Comparison of ENCODE assay signal across 8 mouse cellular contexts in genomic region chrX:50614367-50614766, GRCm38 (mm10).
DNase-seq lines count a peak whose midpoint lies in the region; ATAC-seq and TF ChIP-seq lines count a peak whose summit lies in the region.
"Not testable (repeated sequence)": the region's sequence is repeated elsewhere in the genome, so short reads cannot be mapped to it uniquely, and the experiment has no call there.

No protein-coding gene starts in this region.

- WGBS in embryonic facial prominence, embryonic 13.5 days, result 69% methylated on average over 6 of the region's 6 CpGs
- WGBS in heart, adult 2 months, result 69% methylated on average over 6 of the region's 6 CpGs
- WGBS in hindbrain, embryonic 15.5 days, result 70% methylated on average over 6 of the region's 6 CpGs
- 65% methylated on average over 6 of the region's 6 CpGs for WGBS in limb, embryonic 12.5 days
- WGBS in neural tube, embryonic 13.5 days, result 72% methylated on average over 6 of the region's 6 CpGs

- DNase-seq in Patski (ENCODE audit: low read depth, low spot score), result not testable (repeated sequence)
- DNase-seq in heart, adult 2 months, result peak in 1 of 2 experiments; percentile 85
- DNase-seq in lung, postnatal 10 days, result peak; percentile 24
- DNase-seq in thymus, postnatal 0 days (ENCODE audit: low spot score), result peak; percentile 63

- TF ChIP-seq EP300 in heart, adult 2 months (IDR thresholded peaks at IDR 0.05; ENCODE audit: insufficient read depth, low read depth, low read length), result not testable (repeated sequence)

- peak overlapping the region; percentile 24; the same call in 1 of the 2 replicates for H3K4me3 ChIP-seq in embryonic facial prominence, embryonic 13.5 days
- peak overlapping the region; percentile 45 for H3K4me3 ChIP-seq in heart, adult 2 months
- peak overlapping the region; percentile 22 for H3K4me3 ChIP-seq in hindbrain, embryonic 15.5 days
- H3K4me3 ChIP-seq in limb, embryonic 12.5 days (replicated peaks), result 0 out of 2 replicates have a peak overlapping the region, but pooled peaks have one; percentile 15
- H3K4me3 ChIP-seq in neural tube, embryonic 13.5 days, result peak overlapping the region; percentile 21

- in situ Hi-C loops in Patski (cut with MboI; ENCODE audit: low pct_unique_long_range_greater_than_20kb), result not testable (repeated sequence)

- POLR2A ChIA-PET in Patski (lab: Charles Lee), result not testable (repeated sequence)

- not testable (repeated sequence) for ATAC-seq in Patski; embryonic facial prominence, embryonic 13.5 days (ENCODE audit: insufficient number of reproducible peaks, insufficient read depth, low FRiP score, low TSS enrichment, low read depth); hindbrain, embryonic 15.5 days (ENCODE audit: low FRiP score, low read depth); limb, embryonic 12.5 days (ENCODE audit: insufficient number of reproducible peaks, insufficient read depth, low FRiP score, low TSS enrichment, low read depth); neural tube, embryonic 13.5 days (ENCODE audit: low read depth)

- not testable (repeated sequence) for H3K79me2 ChIP-seq in heart, adult 2 months (replicated peaks; ENCODE audit: control insufficient read depth, insufficient read depth, low read length)

- CTCF ChIA-PET in Patski (lab: Charles Lee), result not testable (repeated sequence)

- H3K36me3 ChIP-seq in embryonic facial prominence, embryonic 13.5 days; heart, adult 2 months (ENCODE audit: control insufficient read depth, insufficient read depth, low read length); hindbrain, embryonic 15.5 days; neural tube, embryonic 13.5 days: not testable (repeated sequence)
- peaks cover 15% of the 10 kb centered on the region; the same call in 1 of the 2 replicates for H3K36me3 ChIP-seq in limb, embryonic 12.5 days

- H3K9ac ChIP-seq in embryonic facial prominence, embryonic 13.5 days; heart, adult 2 months (ENCODE audit: low read depth, low read length); hindbrain, embryonic 15.5 days; limb, embryonic 12.5 days (replicated peaks); neural tube, embryonic 13.5 days: not testable (repeated sequence)

- peak overlapping the region; percentile 39; the same call in 1 of the 2 replicates for H3K4me2 ChIP-seq in embryonic facial prominence, embryonic 13.5 days
- H3K4me2 ChIP-seq in hindbrain, embryonic 15.5 days, result peak overlapping the region; percentile 40
- not testable (repeated sequence) for H3K4me2 ChIP-seq in limb, embryonic 12.5 days
- H3K4me2 ChIP-seq in neural tube, embryonic 13.5 days, result peak overlapping the region; percentile 40

- not testable (repeated sequence) for TF ChIP-seq POLR2A in heart, adult 2 months (IDR thresholded peaks at IDR 0.05; ENCODE audit: insufficient read depth, low read depth, low read length)

- not testable (repeated sequence) for H3K9me3 ChIP-seq in embryonic facial prominence, embryonic 13.5 days; hindbrain, embryonic 15.5 days; limb, embryonic 12.5 days; neural tube, embryonic 13.5 days

- not testable (repeated sequence) for H3K27me3 ChIP-seq in Patski; embryonic facial prominence, embryonic 13.5 days; heart, adult 2 months (ENCODE audit: control insufficient read depth, insufficient read depth, low read length); hindbrain, embryonic 15.5 days; limb, embryonic 12.5 days; neural tube, embryonic 13.5 days

- TF ChIP-seq CTCF in Patski (IDR thresholded peaks at IDR 0.05), result peak; percentile 45
- TF ChIP-seq CTCF in heart, adult 2 months (IDR thresholded peaks at IDR 0.05), result peak; percentile 48; the same call in 1 of the 2 replicates

- not testable (repeated sequence) for H3K4me1 ChIP-seq in embryonic facial prominence, embryonic 13.5 days; heart, adult 2 months (ENCODE audit: control insufficient read depth, insufficient read depth, low read length); hindbrain, embryonic 15.5 days (replicated peaks); limb, embryonic 12.5 days (replicated peaks); neural tube, embryonic 13.5 days (replicated peaks)

- intact Hi-C loops in heart, adult 2 months (cut with DNase I), result loop anchor here (5.0 kb wide), 1 partner anchor 62 kb away; no protein-coding TSS in a partner anchor

- not testable (repeated sequence) for H3K27ac ChIP-seq in embryonic facial prominence, embryonic 13.5 days; limb, embryonic 12.5 days
- peak overlapping the region; percentile 73 for H3K27ac ChIP-seq in heart, adult 2 months
- peak overlapping the region; percentile 73 for H3K27ac ChIP-seq in hindbrain, embryonic 15.5 days (replicated peaks)
- peak overlapping the region; percentile 64 for H3K27ac ChIP-seq in neural tube, embryonic 13.5 days (replicated peaks)
